Mouse (Mus musculus) kidney, adult 2 months (tissue): Measurements from ENCODE around the gene Hnf1a. TPM values are rescaled to one million over a fixed set of nuclear protein-coding genes. Genes with fewer than 3 reads are reported as not detected.

Experiments
- DNase-seq: peaks from one replicate; pipeline ENCODE4 v3.0.0; 2021
- H3K27ac ChIP-seq: fragments of 200-500 bp; 2 replicates; pipeline ENCODE4 v1.5.1; 2012; ENCODE audit warnings: low read depth, low read length, control low read depth, inconsistent platforms; ENCODE audit not compliant: insufficient read depth
- H3K27me3 ChIP-seq: fragments of 200-500 bp; replicated peaks from 2 replicates; pipeline ENCODE4 v1.6.1; 2012; ENCODE audit warnings: mild to moderate bottlenecking, moderate library complexity, low read length, inconsistent platforms; ENCODE audit not compliant: control insufficient read depth, insufficient read depth
- H3K36me3 ChIP-seq: fragments of 200-500 bp; 2 replicates; pipeline ENCODE4 v1.6.1; 2012; ENCODE audit warnings: mild to moderate bottlenecking, moderate library complexity, low read length, inconsistent platforms; ENCODE audit not compliant: control insufficient read depth, insufficient read depth
- H3K4me1 ChIP-seq: fragments of 200-500 bp; 2 replicates; pipeline ENCODE4 v1.6.1; 2011; ENCODE audit warnings: low read length; ENCODE audit not compliant: control insufficient read depth, insufficient read depth
- H3K4me3 ChIP-seq: fragments of 200-500 bp; 2 replicates; pipeline ENCODE4 v1.5.1; 2011; ENCODE audit warnings: mild to moderate bottlenecking, low read depth, low read length, control low read depth; ENCODE audit not compliant: insufficient read depth
- CTCF ChIP-seq: fragments of 200-500 bp; conservative IDR thresholded peaks from 2 replicates; pipeline ENCODE4 v1.5.1; 2011; ENCODE audit warnings: low read depth, mild to moderate bottlenecking, control low read depth, low read length, moderate library complexity, mixed read lengths; ENCODE audit not compliant: insufficient read depth, insufficient read length
- POLR2A ChIP-seq: fragments of 200-500 bp; IDR thresholded peaks from one replicate; pipeline ENCODE4 v1.6.1; 2011; ENCODE audit warnings: low read depth, low read length, control low read depth
- WGBS: fragments of 180-500 bp; shearing (Covaris S2); methylation state at CpG from one replicate; pipeline ENCODE4 v1.1.7; 2018; 5-methylcytosine and 5-hydroxymethylcytosine counted together
- polyA plus RNA-seq: library from polyadenylated mRNA; depleted of rRNA; stranded (reverse); fragments of >200 nt; gene quantifications from 2 replicates; pipeline ENCODE4 v1.2.3, GENCODE M21; 2012

The Hnf1a gene
- polyA plus RNA-seq, 1 experiment = 29.5 TPM

DNA sequence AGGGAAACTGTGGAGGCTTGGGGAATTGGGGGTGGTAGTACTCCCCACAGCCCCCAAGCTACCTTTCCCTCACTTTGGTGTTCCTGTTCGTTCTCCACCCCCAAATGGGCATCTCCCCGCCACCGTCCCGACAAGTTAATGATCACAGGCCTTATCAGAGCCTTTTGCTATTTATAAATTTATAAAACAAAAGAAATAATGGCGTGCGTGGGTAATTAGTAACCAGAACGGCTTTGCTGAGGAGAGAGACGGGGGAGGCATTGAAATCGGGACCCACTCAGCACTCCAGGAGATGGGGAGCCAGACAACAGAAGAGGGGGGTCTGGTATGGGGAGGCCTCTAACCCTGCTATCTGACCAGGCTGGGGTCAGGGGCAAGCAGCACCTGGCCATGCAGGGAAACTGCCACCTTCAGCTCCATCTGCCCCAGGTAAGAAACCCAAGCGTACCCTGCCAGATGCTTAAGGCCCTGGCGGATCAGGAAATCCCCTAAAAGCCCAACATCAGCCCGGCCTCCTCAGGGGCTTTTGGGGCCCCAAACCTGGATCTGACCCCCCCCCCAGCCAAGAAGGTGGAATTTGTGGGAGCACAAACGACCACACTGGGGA is 1.2 kb downstream of the Hnf1a start:
- peaks cover 34% of the 10 kb centered on the region for H3K4me1 ChIP-seq
- TF ChIP-seq POLR2A (no peak), CTCF (no peak)
- no peaks in the 10 kb centered on the region; the same call in 1 of the 2 replicates for H3K36me3 ChIP-seq
- peak overlapping the region; percentile 73 for H3K4me3 ChIP-seq
- H3K27ac ChIP-seq = peak overlapping the region; percentile 99
- peak; percentile 66 for DNase-seq
- no peaks in the 10 kb centered on the region for H3K27me3 ChIP-seq
- 33% methylated on average over 13 of the region's 13 CpGs for WGBS

DNA sequence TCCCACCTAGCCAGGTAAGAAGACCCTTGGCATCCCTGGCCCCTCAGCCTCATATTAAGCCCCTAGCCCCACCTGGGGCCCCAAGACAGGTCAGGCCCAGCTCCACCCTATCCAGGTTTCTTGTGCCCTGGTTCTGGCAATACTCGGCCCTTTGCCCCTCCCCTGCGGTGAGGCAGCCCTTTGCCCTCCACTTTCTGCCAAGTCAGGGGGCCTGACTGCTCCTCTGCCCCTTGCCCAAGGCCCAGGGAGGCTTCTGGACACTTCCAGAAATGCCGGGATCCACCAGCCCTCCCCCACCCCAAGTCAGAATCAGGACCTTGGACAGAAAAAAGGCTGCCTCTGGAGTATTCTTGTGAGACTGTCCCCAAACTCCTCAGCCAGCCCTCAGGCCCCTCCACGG is 1.8 kb downstream of the Hnf1a start:
- TF ChIP-seq POLR2A = no peak
- TF ChIP-seq CTCF = no peak
- peak overlapping the region; percentile 73 for H3K4me3 ChIP-seq
- WGBS = 13% methylated on average over 4 of the region's 4 CpGs
- peak; percentile 94 for DNase-seq
- no peaks in the 10 kb centered on the region for H3K27me3 ChIP-seq
- H3K4me1 ChIP-seq = peaks cover 34% of the 10 kb centered on the region
- H3K36me3 ChIP-seq = no peaks in the 10 kb centered on the region
- peak overlapping the region; percentile 99 for H3K27ac ChIP-seq

- Histone ChIP-seq H3K4me1 (peaks cover 31% of the 10 kb centered on the region), H3K36me3 (no peaks in the 10 kb centered on the region), H3K27ac (peak overlapping the region; percentile 99), H3K27me3 (no peaks in the 10 kb centered on the region), H3K4me3 (peak overlapping the region; percentile 73)
- DNase-seq = peak; percentile 88
- TF ChIP-seq POLR2A = peak; percentile 54
- TF ChIP-seq CTCF = no peak
- 10% methylated on average over 7 of the region's 7 CpGs for WGBS
Measured at GRCm38 (mm10) chr5:114968651-114969050, 2.2 kb downstream of the Hnf1a start.

- peak overlapping the region; percentile 99 for H3K27ac ChIP-seq
Measured at GRCm38 (mm10) chr5:114967523-114968268, 3.2 kb downstream of the Hnf1a start.

GRCm38 (mm10) chr5:114964967-114965898 is 5.7 kb downstream of the Hnf1a start:
- TF ChIP-seq POLR2A (no peak), CTCF (no peak)
- Histone ChIP-seq H3K36me3 (no peaks in the 10 kb centered on the region), H3K4me1 (peaks cover 33% of the 10 kb centered on the region), H3K4me3 (peak overlapping the region; percentile 17; the same call in 1 of the 2 replicates), H3K27me3 (no peaks in the 10 kb centered on the region), H3K27ac (peak overlapping the region; percentile 94)
- WGBS = 30% methylated on average over 17 of the region's 17 CpGs
- peak; percentile 88 for DNase-seq

More at GRCm38 (mm10) chr5:114967523-114968268, 3.2 kb downstream of the Hnf1a start:
- Histone ChIP-seq H3K4me1 (peaks cover 28% of the 10 kb centered on the region), H3K4me3 (peak overlapping the region; percentile 33), H3K27me3 (no peaks in the 10 kb centered on the region), H3K36me3 (no peaks in the 10 kb centered on the region)
- whole genome bisulfite sequencing = 22% methylated on average over 14 of the region's 14 CpGs
- TF ChIP-seq POLR2A (no peak), CTCF (no peak)
- peak; percentile 59 for DNase-seq

- H3K4me1 ChIP-seq = peaks cover 33% of the 10 kb centered on the region
- no peak overlapping the region for H3K4me3 ChIP-seq
- H3K27ac ChIP-seq = peak overlapping the region; percentile 94
- TF ChIP-seq CTCF (no peak), POLR2A (no peak)
- peak; percentile 81 for DNase-seq
- H3K36me3 ChIP-seq = no peaks in the 10 kb centered on the region
- WGBS = 27% methylated on average over 7 of the region's 7 CpGs
- H3K27me3 ChIP-seq = no peaks in the 10 kb centered on the region
Measured at GRCm38 (mm10) chr5:114964315-114964966, 6.5 kb downstream of the Hnf1a start.
